Mouse (Mus musculus): ENCODE data around the gene Iqschfp.

The Iqschfp gene

GRCm38 (mm10) chr3:67959672-67960071, 67.6 kb downstream of the Iqschfp start:
- DNase-seq = no peak

GRCm38 (mm10) chr3:67960133-67960532, 68.1 kb downstream of the Iqschfp start:
- DNase-seq = no peak

GRCm38 (mm10) chr3:67960727-67961126, 68.7 kb downstream of the Iqschfp start:
- no peak for DNase-seq

- DNase-seq = no peak
These were observed 70.1 kb downstream of the Iqschfp start for GRCm38 (mm10) chr3:67961934-67962639.

- no peak for DNase-seq
These were observed 82.4 kb downstream of the Iqschfp start for GRCm38 (mm10) chr3:67974340-67974998.

GRCm38 (mm10) chr3:67980006-67980405, 88.0 kb downstream of the Iqschfp start:
- DNase-seq = no peak

GRCm38 (mm10) chr3:67983329-67983728, 91.3 kb downstream of the Iqschfp start:
- no peak for DNase-seq

GRCm38 (mm10) chr3:68002415-68002814, 110.4 kb downstream of the Iqschfp start:
- DNase-seq = no peak

GRCm38 (mm10) chr3:68012342-68012741, 120.3 kb downstream of the Iqschfp start:
- no peak for DNase-seq

- DNase-seq = no peak
These were observed 123.8 kb downstream of the Iqschfp start for GRCm38 (mm10) chr3:68015786-68016185.

- DNase-seq = no peak
These were observed 127.4 kb downstream of the Iqschfp start for GRCm38 (mm10) chr3:68019401-68019800.

GRCm38 (mm10) chr3:68036097-68036496, 144.1 kb downstream of the Iqschfp start:
- DNase-seq = no peak

- DNase-seq = no peak
These were observed 150.9 kb downstream of the Iqschfp start for GRCm38 (mm10) chr3:68042951-68043350.

GRCm38 (mm10) chr3:68045475-68046416, 153.7 kb downstream of the Iqschfp start:
- peak; percentile 34 to 57 for DNase-seq

- peak; percentile 16 to 21 for DNase-seq
These were observed 161.5 kb downstream of the Iqschfp start for GRCm38 (mm10) chr3:68053538-68053937.

GRCm38 (mm10) chr3:68055071-68055470, 163.0 kb downstream of the Iqschfp start:
- DNase-seq = no peak

- peak; percentile 87 to 89 for DNase-seq
These were observed 164.6 kb downstream of the Iqschfp start for GRCm38 (mm10) chr3:68056373-68057275.

- DNase-seq = peak; percentile 46 to 54
These were observed 167.2 kb downstream of the Iqschfp start for GRCm38 (mm10) chr3:68059162-68059800.

- DNase-seq = peak; percentile 86
These were observed 172.7 kb downstream of the Iqschfp start, which contains the start of gene Schip1 for GRCm38 (mm10) chr3:68064731-68065130. TSS of gene Schip1 (plus strand) at chr3:68064802.

- DNase-seq = peak in 1 of 2 experiments; percentile 9
These were observed 179.7 kb downstream of the Iqschfp start for GRCm38 (mm10) chr3:68071395-68072386.
